Mouse (Mus musculus) myocyte (in vitro differentiated cells): ENCODE data around the gene Stk17b.

Experiments
- CEBPB ChIP-seq: IDR thresholded peaks from 2 replicates; pipeline ENCODE4 v1.6.1; 2011; ENCODE audit warnings: mild to moderate bottlenecking, moderate library complexity; ENCODE audit not compliant: poor library complexity, insufficient read depth, severe bottlenecking
- E2F4 ChIP-seq: IDR thresholded peaks from one replicate; pipeline ENCODE4 v1.6.1; 2011; ENCODE audit warnings: mild to moderate bottlenecking, control low read depth, moderate library complexity; ENCODE audit not compliant: insufficient read depth
- TCF12 ChIP-seq: IDR thresholded peaks from one replicate; pipeline ENCODE4 v1.6.1; 2011; ENCODE audit warnings: mild to moderate bottlenecking, control low read depth; ENCODE audit not compliant: poor library complexity, insufficient read depth, severe bottlenecking
- USF1 ChIP-seq: IDR thresholded peaks from one replicate; pipeline ENCODE4 v1.6.1; 2011; ENCODE audit warnings: low read depth, mild to moderate bottlenecking, control low read depth, moderate library complexity

DNA sequence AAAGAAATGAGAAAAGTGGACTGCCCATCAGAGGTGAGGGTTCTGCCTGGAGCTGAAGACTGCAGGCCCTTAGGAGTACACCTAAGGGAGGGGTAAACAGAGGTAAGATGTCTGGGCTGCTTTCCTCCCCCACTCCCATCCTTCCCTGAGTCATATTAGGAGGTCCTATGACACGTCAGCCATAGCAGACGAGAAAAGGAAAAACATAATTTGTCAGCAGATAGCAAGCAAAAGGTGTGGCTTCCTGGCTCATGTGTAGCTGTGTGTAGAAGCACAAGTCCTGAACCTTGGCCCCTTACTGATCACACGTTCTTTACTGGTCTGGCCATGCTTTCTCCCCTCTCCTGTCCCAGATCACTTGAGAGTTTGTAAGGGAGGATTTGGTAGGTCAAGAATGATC lies 12.8 kb upstream of the Stk17b start:
- TF ChIP-seq TCF12, result no peak
- no peak for TF ChIP-seq CEBPB
- TF ChIP-seq E2F4, result no peak
- no peak for TF ChIP-seq USF1
